Mouse (Mus musculus): ENCODE data around the gene Tmem108. TPM values are rescaled to one million over a fixed set of nuclear protein-coding genes. Genes with fewer than 3 reads are reported as not detected.
A peak's percentile ranks its signal among the peaks of the same experiment; 100 is the strongest.

The Tmem108 gene
- polyA plus RNA-seq, 1 experiment = 22.4 TPM

- peak in 1 of 2 experiments; percentile 36 for DNase-seq (ENCODE audit: extremely low spot score in 1 of 2, low spot score in 1 of 2)
Observed at GRCm38 (mm10) chr9:103558741-103559140, 202.9 kb downstream of the Tmem108 start.

- peak; percentile 71 to 84 for DNase-seq (ENCODE audit: extremely low spot score in 1 of 2, low spot score in 1 of 2)
Observed at GRCm38 (mm10) chr9:103558240-103558639, 203.4 kb downstream of the Tmem108 start.

- no peak for DNase-seq (ENCODE audit: extremely low spot score in 1 of 2, low spot score in 1 of 2)
Observed at GRCm38 (mm10) chr9:103557085-103557484, 204.6 kb downstream of the Tmem108 start.

- DNase-seq (ENCODE audit: extremely low spot score in 1 of 2, low spot score in 1 of 2) = no peak
Observed at GRCm38 (mm10) chr9:103555334-103555733, 206.3 kb downstream of the Tmem108 start.

GRCm38 (mm10) chr9:103550661-103551248 is 210.9 kb downstream of the Tmem108 start:
- DNase-seq (ENCODE audit: extremely low spot score in 1 of 2, low spot score in 1 of 2) = no peak

- peak; percentile 62 to 78 for DNase-seq (ENCODE audit: extremely low spot score in 1 of 2, low spot score in 1 of 2)
Observed at GRCm38 (mm10) chr9:103549178-103549577, 212.5 kb downstream of the Tmem108 start.

- no peak for DNase-seq (ENCODE audit: extremely low spot score in 1 of 2, low spot score in 1 of 2)
Observed at GRCm38 (mm10) chr9:103548606-103549005, 213.0 kb downstream of the Tmem108 start.

GRCm38 (mm10) chr9:103546695-103547645 is 214.7 kb downstream of the Tmem108 start:
- DNase-seq (ENCODE audit: extremely low spot score in 1 of 2, low spot score in 1 of 2) = no peak

- DNase-seq (ENCODE audit: extremely low spot score in 1 of 2, low spot score in 1 of 2) = no peak
Observed at GRCm38 (mm10) chr9:103545729-103546128, 215.9 kb downstream of the Tmem108 start.

GRCm38 (mm10) chr9:103545271-103545670 is 216.4 kb downstream of the Tmem108 start:
- DNase-seq (ENCODE audit: extremely low spot score in 1 of 2, low spot score in 1 of 2) = no peak

GRCm38 (mm10) chr9:103544599-103544998 is 217.0 kb downstream of the Tmem108 start:
- no peak for DNase-seq (ENCODE audit: extremely low spot score in 1 of 2, low spot score in 1 of 2)

GRCm38 (mm10) chr9:103540518-103540917 is 221.1 kb downstream of the Tmem108 start:
- no peak for DNase-seq (ENCODE audit: extremely low spot score in 1 of 2, low spot score in 1 of 2)

GRCm38 (mm10) chr9:103538047-103538816 is 223.4 kb downstream of the Tmem108 start:
- no peak for DNase-seq (ENCODE audit: extremely low spot score in 1 of 2, low spot score in 1 of 2)

GRCm38 (mm10) chr9:103536059-103536634 is 225.5 kb downstream of the Tmem108 start:
- DNase-seq (ENCODE audit: extremely low spot score in 1 of 2, low spot score in 1 of 2) = no peak

- no peak for DNase-seq (ENCODE audit: extremely low spot score in 1 of 2, low spot score in 1 of 2)
Observed at GRCm38 (mm10) chr9:103525041-103525537, 236.5 kb downstream of the Tmem108 start.

GRCm38 (mm10) chr9:103524600-103524999 is 237.0 kb downstream of the Tmem108 start:
- DNase-seq (ENCODE audit: extremely low spot score in 1 of 2, low spot score in 1 of 2) = no peak

- DNase-seq (ENCODE audit: extremely low spot score in 1 of 2, low spot score in 1 of 2) = no peak
Observed at GRCm38 (mm10) chr9:103523742-103524403, 237.8 kb downstream of the Tmem108 start.

- DNase-seq (ENCODE audit: extremely low spot score in 1 of 2, low spot score in 1 of 2) = no peak
Observed at GRCm38 (mm10) chr9:103523008-103523407, 238.6 kb downstream of the Tmem108 start.

GRCm38 (mm10) chr9:103513884-103514283 is 247.8 kb downstream of the Tmem108 start:
- DNase-seq (ENCODE audit: extremely low spot score in 1 of 2, low spot score in 1 of 2) = no peak

GRCm38 (mm10) chr9:103512257-103512656 is 249.4 kb downstream of the Tmem108 start:
- DNase-seq (ENCODE audit: extremely low spot score in 1 of 2, low spot score in 1 of 2) = no peak
